Mouse (Mus musculus) lung, postnatal 0 days (tissue): ENCODE data around the gene Insyn1. TPM values are rescaled to one million over a fixed set of nuclear protein-coding genes. Genes with fewer than 3 reads are reported as not detected.

Source experiments
- ATAC-seq: fragments of 200-750 bp; cut with Nextera tagmentation; 2 replicates; pipeline ENCODE4 v1.8.0; 2017; ENCODE audit warnings: moderate library complexity
- DNase-seq: peaks from one replicate; pipeline ENCODE4 v3.0.0-alpha.2; 2016; ENCODE audit warnings: low spot score
- H3K27ac ChIP-seq: fragments of 300-500 bp; sonication (generic); 2 replicates; pipeline ENCODE4 v1.5.1; 2014; ENCODE audit warnings: antibody characterized with exemption, mild to moderate bottlenecking, low read length, mixed read lengths
- H3K27me3 ChIP-seq: fragments of 300-500 bp; sonication (generic); replicated peaks from 2 replicates; pipeline ENCODE4 v1.6.1; 2014; ENCODE audit warnings: low read length, mixed read lengths; ENCODE audit not compliant: insufficient read depth
- H3K36me3 ChIP-seq: fragments of 300-500 bp; sonication (generic); 2 replicates; pipeline ENCODE4 v1.6.1; 2014; ENCODE audit warnings: low read length, mixed read lengths; ENCODE audit not compliant: insufficient read depth
- H3K4me1 ChIP-seq: fragments of 300-500 bp; sonication (generic); 2 replicates; pipeline ENCODE4 v1.6.1; 2014; ENCODE audit warnings: antibody characterized with exemption, low read depth, low read length, mixed read lengths; ENCODE audit not compliant: insufficient read depth
- H3K4me2 ChIP-seq: fragments of 300-500 bp; sonication (generic); replicated peaks from 2 replicates; pipeline ENCODE4 v1.6.1; 2014; ENCODE audit warnings: low read depth, mild to moderate bottlenecking, low read length, moderate library complexity, mixed read lengths
- H3K4me3 ChIP-seq: fragments of 300-500 bp; sonication (generic); 2 replicates; pipeline ENCODE4 v1.5.1; 2014; ENCODE audit warnings: low read depth, low read length
- H3K9ac ChIP-seq: fragments of 300-500 bp; sonication (generic); replicated peaks from 2 replicates; pipeline ENCODE4 v1.6.1; 2014; ENCODE audit warnings: low read depth, mild to moderate bottlenecking
- H3K9me3 ChIP-seq: fragments of 300-500 bp; sonication (generic); 2 replicates; pipeline ENCODE4 v1.6.1; 2016; ENCODE audit warnings: low read length, mixed read lengths
- CTCF ChIP-seq: IDR thresholded peaks from 2 replicates; pipeline ENCODE4 v1.5.1; 2016; ENCODE audit warnings: antibody characterized with exemption, mild to moderate bottlenecking
- EP300 ChIP-seq: IDR thresholded peaks from 2 replicates; pipeline ENCODE4 v1.6.1; 2016; ENCODE audit warnings: antibody characterized with exemption, mild to moderate bottlenecking, control low read depth
- WGBS: fragments of 180-500 bp; shearing (Covaris S2); extraction: QIAGEN DNeasy Blood & Tissue Kit; methylation state at CpG from one replicate; pipeline ENCODE4 v1.1.7; 2014; 5-methylcytosine and 5-hydroxymethylcytosine counted together
- polyA plus RNA-seq: library from polyadenylated mRNA; unstranded; fragments of >200 nt; fragmentation: Nextera tagmentation; extraction: Ambion mirVana; gene quantifications from 2 replicates; pipeline ENCODE4 v1.2.1, GENCODE M21; 2015

Insyn1 gene
- polyA plus RNA-seq, 1 experiment from 2014 or later = 1.2 TPM

- ATAC-seq (no peak), DNase-seq (no peak)
- Histone ChIP-seq H3K9me3 (no peaks in the 10 kb centered on the region), H3K9ac (no peak overlapping the region), H3K27ac (no peak overlapping the region), H3K36me3 (no peaks in the 10 kb centered on the region), H3K4me1 (no peaks in the 10 kb centered on the region), H3K27me3 (no peaks in the 10 kb centered on the region), H3K4me2 (no peak overlapping the region), H3K4me3 (no peak overlapping the region)
- 58% methylated on average over 3 of the region's 3 CpGs for WGBS
- no peak for TF ChIP-seq CTCF
- TF ChIP-seq EP300 = no peak
Measured at GRCm38 (mm10) chr9:58454886-58455285, 33.5 kb upstream of the Insyn1 start.

- DNase-seq (no peak), ATAC-seq (no peak)
- Histone ChIP-seq H3K27ac (no peak overlapping the region), H3K27me3 (no peaks in the 10 kb centered on the region), H3K36me3 (no peaks in the 10 kb centered on the region), H3K4me2 (no peak overlapping the region), H3K9ac (no peak overlapping the region), H3K4me1 (no peaks in the 10 kb centered on the region), H3K4me3 (no peak overlapping the region), H3K9me3 (no peaks in the 10 kb centered on the region)
- WGBS = 19% methylated on average over 13 of the region's 13 CpGs
- TF ChIP-seq EP300 (no peak), CTCF (no peak)
Measured at GRCm38 (mm10) chr9:58455798-58456197, 32.6 kb upstream of the Insyn1 start.

GRCm38 (mm10) chr9:58457481-58457955 is 30.9 kb upstream of the Insyn1 start:
- H3K36me3 ChIP-seq = no peaks in the 10 kb centered on the region
- H3K27me3 ChIP-seq = no peaks in the 10 kb centered on the region
- TF ChIP-seq CTCF (no peak), EP300 (no peak)
- no peak for ATAC-seq
- H3K27ac ChIP-seq = no peak overlapping the region
- 69% methylated on average over 7 of the region's 7 CpGs for WGBS
- no peak overlapping the region for H3K4me3 ChIP-seq
- no peak overlapping the region for H3K4me2 ChIP-seq
- DNase-seq = no peak
- no peaks in the 10 kb centered on the region for H3K4me1 ChIP-seq
- H3K9ac ChIP-seq = no peak overlapping the region
- no peaks in the 10 kb centered on the region for H3K9me3 ChIP-seq

GRCm38 (mm10) chr9:58458341-58458740 is 30.1 kb upstream of the Insyn1 start:
- no peaks in the 10 kb centered on the region for H3K36me3 ChIP-seq
- WGBS = 66% methylated on average over 3 of the region's 3 CpGs
- H3K4me3 ChIP-seq = no peak overlapping the region
- no peaks in the 10 kb centered on the region for H3K4me1 ChIP-seq
- DNase-seq = peak; percentile 17
- no peak overlapping the region for H3K9ac ChIP-seq
- no peak overlapping the region for H3K4me2 ChIP-seq
- H3K27me3 ChIP-seq = no peaks in the 10 kb centered on the region
- ATAC-seq = no peak
- peak; percentile 23; the same call in 1 of the 2 replicates for TF ChIP-seq CTCF
- TF ChIP-seq EP300 = no peak
- no peak overlapping the region for H3K27ac ChIP-seq
- no peaks in the 10 kb centered on the region for H3K9me3 ChIP-seq

- Histone ChIP-seq H3K4me2 (no peak overlapping the region), H3K4me3 (no peak overlapping the region), H3K4me1 (no peaks in the 10 kb centered on the region), H3K9ac (no peak overlapping the region), H3K36me3 (no peaks in the 10 kb centered on the region), H3K27ac (no peak overlapping the region), H3K9me3 (no peaks in the 10 kb centered on the region), H3K27me3 (no peaks in the 10 kb centered on the region)
- 69% methylated on average over 6 of the region's 6 CpGs for WGBS
- ATAC-seq = no peak
- DNase-seq = no peak
- TF ChIP-seq EP300 (no peak), CTCF (no peak)
Measured at GRCm38 (mm10) chr9:58458856-58459553, 29.4 kb upstream of the Insyn1 start.

- no peaks in the 10 kb centered on the region for H3K4me1 ChIP-seq
- ATAC-seq = no peak
- DNase-seq = no peak
- TF ChIP-seq CTCF = no peak
- no peak for TF ChIP-seq EP300
- H3K9me3 ChIP-seq = no peaks in the 10 kb centered on the region
- 53% methylated on average over 5 of the region's 5 CpGs for WGBS
- H3K36me3 ChIP-seq = no peaks in the 10 kb centered on the region
- no peak overlapping the region for H3K4me3 ChIP-seq
- no peak overlapping the region for H3K9ac ChIP-seq
- H3K27me3 ChIP-seq = no peaks in the 10 kb centered on the region
- no peak overlapping the region for H3K27ac ChIP-seq
- H3K4me2 ChIP-seq = no peak overlapping the region
Measured at GRCm38 (mm10) chr9:58467345-58468025, 20.9 kb upstream of the Insyn1 start.
